Mouse (Mus musculus) embryonic facial prominence, embryonic 15.5 days (tissue): Measurements from ENCODE around the gene Abcd1. TPM values are rescaled to one million over a fixed set of nuclear protein-coding genes. Genes with fewer than 3 reads are reported as not detected.

Experiments
- ATAC-seq: fragments of 200-750 bp; cut with Nextera tagmentation; 2 replicates; pipeline ENCODE4 v1.8.0; 2017; ENCODE audit warnings: low read depth, moderate TSS enrichment; ENCODE audit not compliant: insufficient number of reproducible peaks, low FRiP score, low TSS enrichment
- H3K27ac ChIP-seq: fragments of 300-500 bp; sonication (generic); replicated peaks from 2 replicates; pipeline ENCODE4 v1.5.1; 2015; ENCODE audit warnings: mild to moderate bottlenecking, inconsistent platforms
- H3K27me3 ChIP-seq: fragments of 300-500 bp; sonication (generic); 2 replicates; pipeline ENCODE4 v1.6.1; 2015; ENCODE audit warnings: inconsistent platforms
- H3K36me3 ChIP-seq: fragments of 300-500 bp; sonication (generic); 2 replicates; pipeline ENCODE4 v1.6.1; 2015; ENCODE audit warnings: mild to moderate bottlenecking, inconsistent platforms
- H3K4me1 ChIP-seq: fragments of 300-500 bp; sonication (generic); 2 replicates; pipeline ENCODE4 v1.6.1; 2015; ENCODE audit warnings: inconsistent platforms
- H3K4me2 ChIP-seq: fragments of 300-500 bp; sonication (generic); replicated peaks from 2 replicates; pipeline ENCODE4 v1.6.1; 2015; ENCODE audit warnings: mild to moderate bottlenecking, inconsistent platforms
- H3K4me3 ChIP-seq: fragments of 300-500 bp; sonication (generic); replicated peaks from 2 replicates; pipeline ENCODE4 v1.5.1; 2015; ENCODE audit warnings: mild to moderate bottlenecking, inconsistent platforms
- H3K9ac ChIP-seq: fragments of 300-500 bp; sonication (generic); 2 replicates; pipeline ENCODE4 v1.6.1; 2015; ENCODE audit warnings: inconsistent platforms
- H3K9me3 ChIP-seq: fragments of 300-500 bp; sonication (generic); replicated peaks from 2 replicates; pipeline ENCODE4 v1.6.1; 2016; ENCODE audit warnings: inconsistent platforms
- WGBS: fragments of 180-500 bp; shearing (Covaris S2); methylation state at CpG from one replicate; pipeline ENCODE4 v1.1.7; 2015; 5-methylcytosine and 5-hydroxymethylcytosine counted together
- polyA plus RNA-seq: library from polyadenylated mRNA; unstranded; fragments of >200 nt; fragmentation: Nextera tagmentation; extraction: Ambion mirVana; gene quantifications from 2 replicates; pipeline ENCODE4 v1.2.1, GENCODE M21; 2015

Abcd1 gene
- 19.4 and 20.2 TPM in 2 replicates for polyA plus RNA-seq

DNA sequence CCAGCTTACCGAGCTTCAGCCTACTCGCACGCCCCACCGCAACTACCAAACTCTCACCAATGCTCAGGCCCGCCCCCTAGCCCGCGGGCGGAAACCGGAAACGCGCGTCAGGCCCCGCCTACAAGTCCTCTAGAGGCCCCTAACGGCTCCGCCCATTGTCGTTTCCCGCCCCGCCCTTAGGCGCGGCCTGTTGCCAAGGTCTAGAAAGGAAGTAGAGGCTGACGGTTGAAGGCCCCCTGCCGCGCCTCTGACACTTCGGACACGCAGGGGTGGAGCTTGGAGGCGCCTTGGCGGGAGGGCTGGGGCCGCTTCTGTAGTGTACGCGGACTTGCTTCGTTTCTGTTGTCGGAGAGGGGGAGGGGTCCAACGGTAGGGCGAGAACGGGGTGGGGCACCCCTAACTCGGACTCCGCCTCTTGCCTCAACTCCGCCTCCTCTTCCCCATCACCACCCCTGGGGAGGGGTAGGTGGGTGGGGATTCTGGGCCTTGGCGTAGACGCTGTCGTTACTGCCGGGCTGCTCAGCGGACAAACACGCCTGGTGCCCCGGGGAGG lies at the start of gene Abcd1, which contains the start of gene Bcap31:
Abcd1 (plus strand) TSS at position 489 of the 553 bp plus-strand sequence.
Bcap31 (minus strand) TSS at position 67 of the 553 bp plus-strand sequence.
- H3K4me1 ChIP-seq: peaks cover 32% of the 10 kb centered on the region
- H3K27me3 ChIP-seq: 0 out of 2 replicates have a peak, but pooled peaks cover 3% of the 10 kb centered on the region
- peak within 1 kb of the TSS; percentile 89 for H3K27ac ChIP-seq
- H3K4me3 ChIP-seq: peak within 1 kb of the TSS; percentile 56
- WGBS: 30% methylated on average over 36 of the region's 45 CpGs
- H3K9ac ChIP-seq: peak within 1 kb of the TSS; percentile 42
- no peaks in the 10 kb centered on the region for H3K9me3 ChIP-seq
- H3K36me3 ChIP-seq: 0 out of 2 replicates have a peak, but pooled peaks cover 9% of the 10 kb centered on the region
- peak; percentile 93 for ATAC-seq
- H3K4me2 ChIP-seq: peak within 1 kb of the TSS; percentile 58

DNA sequence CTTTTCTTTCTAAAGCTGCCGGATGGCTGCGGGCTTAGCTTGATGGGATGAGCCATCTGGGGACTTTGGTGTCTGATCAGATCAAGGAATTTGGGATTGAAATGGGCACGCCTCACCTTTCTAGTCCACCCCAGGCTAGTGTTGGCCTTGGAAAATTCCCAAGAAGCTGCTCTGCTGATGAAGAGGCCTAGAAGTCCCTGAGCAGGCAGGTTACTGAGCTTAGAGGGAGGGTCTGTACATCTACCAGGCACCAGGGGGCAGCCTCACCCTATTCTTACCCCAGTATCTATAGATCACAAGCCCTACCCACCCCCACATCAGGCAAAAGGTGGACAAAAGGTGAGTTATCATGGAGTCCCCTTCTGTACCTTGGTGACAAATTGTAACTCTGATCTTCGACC lies 44.4 kb upstream of the Abcd1 start:
- peaks cover 14% of the 10 kb centered on the region; the same call in 1 of the 2 replicates for H3K4me1 ChIP-seq
- no peak overlapping the region for H3K27ac ChIP-seq
- H3K9me3 ChIP-seq: no peaks in the 10 kb centered on the region
- no peak overlapping the region for H3K4me2 ChIP-seq
- peaks cover under 1% of the 10 kb centered on the region; the same call in 1 of the 2 replicates for H3K36me3 ChIP-seq
- WGBS: 53% methylated on average over 4 of the region's 4 CpGs
- H3K9ac ChIP-seq: no peak overlapping the region
- H3K4me3 ChIP-seq: no peak overlapping the region
- no peaks in the 10 kb centered on the region for H3K27me3 ChIP-seq
- ATAC-seq: no peak; the same call in 1 of the 2 replicates

DNA sequence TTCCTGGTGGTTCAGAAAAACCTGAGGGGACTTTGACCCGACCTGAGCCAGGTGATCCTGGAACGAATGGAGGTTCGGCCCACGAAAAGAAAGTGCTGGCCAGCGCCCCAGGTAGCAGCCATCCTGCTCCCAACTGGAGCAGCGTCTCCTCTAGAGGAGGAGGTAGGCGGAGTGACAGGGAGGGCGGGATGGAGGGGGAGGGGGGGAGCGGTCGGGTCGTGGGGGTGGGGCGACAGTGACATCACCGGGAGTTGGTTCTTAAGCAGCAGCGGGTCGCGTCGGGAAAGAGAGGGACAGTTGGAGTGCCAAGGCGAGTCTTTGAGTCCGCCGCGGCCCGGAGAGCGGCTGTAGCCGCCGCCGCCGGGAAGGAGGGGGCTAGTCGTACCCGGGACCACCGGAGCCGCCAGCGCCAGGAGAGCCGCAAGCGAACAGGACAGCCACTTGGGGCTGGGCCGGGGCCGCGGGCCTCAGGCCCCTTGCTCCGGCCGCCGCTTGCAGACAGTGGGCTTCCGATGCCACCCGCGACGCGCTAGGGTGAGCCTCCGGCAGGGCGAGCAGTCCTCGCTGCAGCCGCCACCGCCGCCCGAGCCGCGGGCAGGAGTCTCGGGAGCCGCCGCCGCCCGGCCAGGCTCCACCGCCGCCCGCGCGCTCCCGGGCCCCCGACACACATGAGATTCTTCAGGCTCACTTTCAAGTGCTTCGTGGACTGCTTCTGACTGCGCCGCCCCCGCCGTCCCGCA lies 43.3 kb upstream of the Abcd1 start, which contains the start of gene Slc6a8:
Slc6a8 (plus strand) TSS at position 272 of the 740 bp plus-strand sequence.
- Histone ChIP-seq H3K4me1 (peaks cover 14% of the 10 kb centered on the region; the same call in 1 of the 2 replicates), H3K27ac (peak within 1 kb of the TSS; percentile 65), H3K4me2 (peak within 1 kb of the TSS; percentile 61), H3K27me3 (no peaks in the 10 kb centered on the region), H3K9ac (peak within 1 kb of the TSS; percentile 57), H3K9me3 (no peaks in the 10 kb centered on the region), H3K4me3 (peak within 1 kb of the TSS; percentile 60), H3K36me3 (peaks cover 4% of the 10 kb centered on the region; the same call in 1 of the 2 replicates)
- ATAC-seq: peak; percentile 75
- 19% methylated on average over 47 of the region's 72 CpGs for WGBS

DNA sequence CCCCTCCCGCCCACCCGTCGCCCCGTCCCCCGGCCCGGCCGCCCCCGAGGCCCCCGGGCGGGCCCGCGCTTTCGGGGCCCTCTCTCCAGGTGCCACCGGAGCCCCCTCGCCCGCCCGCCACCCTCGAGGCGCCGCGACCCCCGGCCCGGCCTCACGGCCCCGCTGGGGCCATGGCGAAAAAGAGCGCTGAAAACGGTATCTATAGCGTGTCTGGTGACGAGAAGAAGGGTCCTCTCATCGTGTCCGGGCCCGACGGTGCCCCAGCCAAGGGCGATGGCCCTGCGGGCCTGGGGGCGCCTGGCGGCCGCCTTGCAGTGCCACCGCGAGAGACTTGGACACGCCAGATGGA lies 42.8 kb upstream of the Abcd1 start:
- Histone ChIP-seq H3K4me2 (peak overlapping the region; percentile 61), H3K36me3 (peaks cover 7% of the 10 kb centered on the region; the same call in 1 of the 2 replicates), H3K27me3 (no peaks in the 10 kb centered on the region), H3K9ac (peak overlapping the region; percentile 57), H3K4me3 (peak overlapping the region; percentile 60), H3K9me3 (no peaks in the 10 kb centered on the region), H3K4me1 (peaks cover 14% of the 10 kb centered on the region; the same call in 1 of the 2 replicates), H3K27ac (peak overlapping the region; percentile 65)
- no peak for ATAC-seq
- WGBS: 16% methylated on average over 32 of the region's 42 CpGs

DNA sequence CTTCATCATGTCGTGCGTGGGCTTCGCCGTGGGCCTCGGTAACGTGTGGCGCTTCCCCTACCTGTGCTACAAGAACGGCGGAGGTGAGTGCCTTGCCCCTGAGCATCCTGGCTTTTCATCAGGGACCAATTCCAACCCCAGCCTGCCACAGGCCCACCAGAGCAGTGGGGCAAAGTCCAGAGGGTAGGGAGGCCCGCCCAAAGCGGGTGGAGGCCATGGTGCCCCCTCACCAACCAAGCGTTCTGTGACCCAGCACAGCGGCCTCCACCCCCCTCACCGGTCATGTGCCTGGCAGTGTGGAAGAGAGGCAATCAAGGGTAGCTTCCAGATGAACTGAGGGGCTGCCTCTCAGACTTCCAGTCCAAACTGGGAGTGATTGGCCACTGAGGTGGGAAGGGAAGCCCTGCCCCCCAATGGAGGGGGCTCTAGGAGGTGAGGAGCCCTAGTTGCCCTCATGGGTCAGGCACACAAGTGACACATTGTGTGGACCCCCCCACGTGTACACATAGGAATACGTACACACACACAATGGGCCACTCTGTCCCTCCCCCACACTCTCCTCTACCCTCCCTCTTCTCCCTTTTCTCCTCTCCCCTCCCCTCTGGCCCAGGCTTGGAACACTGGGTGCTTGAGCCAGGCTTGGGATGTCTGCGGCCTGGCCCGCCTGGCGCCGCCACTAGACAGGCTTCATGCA lies 42.3 kb upstream of the Abcd1 start:
- Histone ChIP-seq H3K36me3 (peaks cover 9% of the 10 kb centered on the region; the same call in 1 of the 2 replicates), H3K27me3 (no peaks in the 10 kb centered on the region), H3K9me3 (no peaks in the 10 kb centered on the region), H3K9ac (peak overlapping the region; percentile 57), H3K4me3 (peak overlapping the region; percentile 60), H3K27ac (peak overlapping the region; percentile 65), H3K4me2 (peak overlapping the region; percentile 61), H3K4me1 (peaks cover 14% of the 10 kb centered on the region; the same call in 1 of the 2 replicates)
- ATAC-seq: peak; percentile 41; the same call in 1 of the 2 replicates
- WGBS: 32% methylated on average over 20 of the region's 20 CpGs

DNA sequence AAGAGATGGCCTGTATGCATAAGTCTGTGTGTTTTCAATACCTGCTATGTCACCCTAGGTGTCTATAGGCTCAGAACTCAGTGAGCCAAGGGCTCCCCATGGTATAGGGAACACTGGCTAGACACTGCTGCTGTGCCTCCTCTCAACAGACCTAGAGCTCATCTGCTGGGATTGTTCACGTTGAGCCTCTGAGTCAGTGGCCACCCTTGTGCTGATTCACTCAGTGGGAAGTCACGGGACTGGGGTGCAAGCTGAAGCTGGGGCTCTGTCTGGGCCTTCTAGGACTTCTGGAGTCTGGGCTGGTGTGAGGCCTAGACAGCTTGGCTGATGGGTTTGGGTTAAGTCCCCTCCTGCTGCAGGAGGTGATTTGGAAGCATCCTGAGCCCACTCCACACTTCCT lies 41.2 kb upstream of the Abcd1 start:
- H3K4me1 ChIP-seq: peaks cover 14% of the 10 kb centered on the region; the same call in 1 of the 2 replicates
- 0 out of 2 replicates have a peak overlapping the region, but pooled peaks have one; percentile 60 for H3K4me3 ChIP-seq
- peaks cover 17% of the 10 kb centered on the region; the same call in 1 of the 2 replicates for H3K36me3 ChIP-seq
- ATAC-seq: no peak
- H3K27me3 ChIP-seq: no peaks in the 10 kb centered on the region
- no peak overlapping the region for H3K27ac ChIP-seq
- H3K9me3 ChIP-seq: no peaks in the 10 kb centered on the region
- 62% methylated on average over 2 of the region's 2 CpGs for WGBS
- H3K9ac ChIP-seq: no peak overlapping the region
- H3K4me2 ChIP-seq: peak overlapping the region; percentile 61

GRCm38 (mm10) chrX:73676668-73677067 lies 39.7 kb upstream of the Abcd1 start:
- no peaks in the 10 kb centered on the region for H3K27me3 ChIP-seq
- no peaks in the 10 kb centered on the region for H3K9me3 ChIP-seq
- ATAC-seq: no peak
- H3K27ac ChIP-seq: no peak overlapping the region
- peaks cover 28% of the 10 kb centered on the region; the same call in 1 of the 2 replicates for H3K36me3 ChIP-seq
- H3K4me1 ChIP-seq: peaks cover 14% of the 10 kb centered on the region; the same call in 1 of the 2 replicates
- no peak overlapping the region for H3K9ac ChIP-seq
- WGBS: 86% methylated on average over 4 of the region's 4 CpGs
- H3K4me2 ChIP-seq: no peak overlapping the region
- no peak overlapping the region for H3K4me3 ChIP-seq

DNA sequence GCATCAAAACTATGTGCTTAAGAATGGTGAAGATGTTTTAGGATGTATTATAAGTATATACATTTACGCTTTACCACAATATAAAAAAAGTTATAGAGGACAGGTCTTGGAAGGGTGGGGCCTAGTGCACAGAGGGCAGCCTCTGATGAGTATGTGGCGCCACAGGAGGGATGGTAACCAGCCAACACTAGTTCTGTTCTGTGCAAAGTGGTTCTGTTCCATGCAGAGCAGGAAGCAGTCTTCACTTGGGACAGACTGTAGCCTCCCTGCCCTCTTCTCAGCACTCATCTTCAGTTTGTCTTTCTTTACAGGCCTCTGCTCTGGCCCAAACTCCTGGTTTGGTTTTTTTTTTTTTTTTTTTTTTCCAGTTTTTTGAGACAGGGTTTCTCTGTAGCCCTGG lies 32.2 kb upstream of the Abcd1 start:
- Histone ChIP-seq H3K4me1 (no peaks in the 10 kb centered on the region), H3K27me3 (no peaks in the 10 kb centered on the region), H3K4me3 (no peak overlapping the region), H3K9me3 (no peaks in the 10 kb centered on the region), H3K36me3 (peaks cover 43% of the 10 kb centered on the region), H3K9ac (no peak overlapping the region), H3K4me2 (no peak overlapping the region), H3K27ac (no peak overlapping the region)
- no peak for ATAC-seq
- WGBS: 88% methylated on average over 2 of the region's 2 CpGs

DNA sequence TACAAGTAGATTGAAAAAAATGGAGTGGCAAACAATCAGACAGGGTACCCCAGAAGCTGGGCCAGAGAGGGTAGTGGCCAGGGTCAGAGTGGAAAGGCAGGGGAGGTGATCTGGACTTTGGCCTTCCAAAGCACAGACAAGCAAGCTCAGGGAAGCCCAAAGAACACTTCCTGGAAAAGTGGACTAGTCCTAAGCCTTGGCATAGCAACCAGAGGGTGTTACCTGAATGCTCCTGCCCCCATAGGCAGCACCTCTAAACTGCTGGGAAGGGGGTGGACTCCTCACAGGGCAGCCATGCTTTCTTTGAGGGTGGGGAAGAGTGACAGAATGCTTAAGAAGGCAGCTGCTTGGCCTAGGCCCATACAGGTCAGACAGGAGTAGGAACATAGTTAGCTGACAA lies 31.4 kb upstream of the Abcd1 start:
- Histone ChIP-seq H3K27ac (no peak overlapping the region), H3K27me3 (no peaks in the 10 kb centered on the region), H3K36me3 (peaks cover 37% of the 10 kb centered on the region), H3K4me1 (no peaks in the 10 kb centered on the region), H3K9ac (no peak overlapping the region), H3K4me3 (no peak overlapping the region), H3K4me2 (no peak overlapping the region), H3K9me3 (no peaks in the 10 kb centered on the region)
- ATAC-seq: no peak

GRCm38 (mm10) chrX:73685629-73686028 lies 30.8 kb upstream of the Abcd1 start:
- H3K27me3 ChIP-seq: no peaks in the 10 kb centered on the region
- no peak overlapping the region for H3K9ac ChIP-seq
- WGBS: 72% methylated on average over 3 of the region's 3 CpGs
- H3K4me2 ChIP-seq: no peak overlapping the region
- no peaks in the 10 kb centered on the region for H3K4me1 ChIP-seq
- no peak overlapping the region for H3K27ac ChIP-seq
- H3K9me3 ChIP-seq: no peaks in the 10 kb centered on the region
- H3K36me3 ChIP-seq: peaks cover 31% of the 10 kb centered on the region
- no peak overlapping the region for H3K4me3 ChIP-seq
- ATAC-seq: no peak
